Mouse (Mus musculus) urinary bladder, adult 18-20 months (tissue): ENCODE data around the gene Pfdn6.

Experiments used
- DNase-seq, 2 experiments: peaks; one replicate each; pipeline ENCODE4 v3.0.0; 2022; ENCODE audit warnings: low spot score in 2 of 2, mixed read lengths in 2 of 2

Pfdn6 gene

DNA sequence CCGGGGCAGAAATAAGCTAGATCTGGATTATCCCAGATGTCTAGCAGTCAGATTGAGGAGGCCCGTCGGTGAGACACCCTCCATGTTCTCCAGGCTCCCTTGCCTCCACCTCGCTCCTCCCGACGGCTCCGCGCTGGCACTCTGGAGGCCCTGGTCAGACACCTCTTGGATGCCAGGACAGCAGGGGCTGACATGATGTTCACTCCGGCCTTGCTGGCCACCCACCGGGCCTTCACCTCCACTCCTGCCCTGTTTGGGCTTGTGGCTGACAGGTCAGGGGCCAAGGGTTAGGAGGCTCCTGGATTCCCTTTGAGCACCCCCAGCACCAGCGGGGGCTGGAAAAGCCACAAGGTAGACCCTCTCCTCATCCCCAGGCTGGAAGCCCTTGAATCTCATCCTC, 8.2 kb downstream of the Pfdn6 start:
- DNase-seq: no peak

DNA sequence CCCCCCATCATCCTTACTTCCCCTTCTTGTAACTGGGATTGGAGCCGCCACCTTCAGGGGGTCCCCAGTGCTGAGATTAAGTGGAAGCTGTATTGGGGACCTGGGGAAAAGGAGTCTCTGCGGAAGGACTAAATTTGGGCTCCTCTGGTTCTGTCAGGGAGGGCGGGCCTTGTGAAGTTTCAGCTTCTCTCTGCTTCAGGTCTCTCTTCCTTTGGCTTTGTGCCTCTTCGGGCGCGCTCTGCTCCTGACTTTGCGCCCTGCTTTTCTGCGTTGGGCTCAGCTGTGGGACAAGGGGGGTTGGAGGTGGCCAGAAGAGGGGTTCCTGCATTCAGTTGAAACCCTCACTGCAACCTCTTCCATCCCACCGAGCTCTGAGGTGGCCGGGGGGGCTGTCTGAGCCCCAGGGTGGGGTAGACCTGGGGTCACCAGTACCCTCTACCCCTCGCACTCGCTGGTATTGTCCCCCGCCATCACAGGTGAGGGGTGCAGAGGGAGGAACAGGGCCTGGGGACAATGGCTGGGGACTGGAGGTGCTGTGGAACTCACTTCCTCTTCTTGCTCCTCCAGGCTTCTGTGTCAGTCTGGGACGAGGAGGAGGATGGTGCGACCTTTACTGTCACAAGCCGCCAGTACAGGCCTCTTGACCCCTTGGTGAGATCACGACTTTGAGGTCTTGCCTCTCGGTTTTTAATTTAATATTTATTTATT, 8.8 kb downstream of the Pfdn6 start:
- DNase-seq: no peak

DNA sequence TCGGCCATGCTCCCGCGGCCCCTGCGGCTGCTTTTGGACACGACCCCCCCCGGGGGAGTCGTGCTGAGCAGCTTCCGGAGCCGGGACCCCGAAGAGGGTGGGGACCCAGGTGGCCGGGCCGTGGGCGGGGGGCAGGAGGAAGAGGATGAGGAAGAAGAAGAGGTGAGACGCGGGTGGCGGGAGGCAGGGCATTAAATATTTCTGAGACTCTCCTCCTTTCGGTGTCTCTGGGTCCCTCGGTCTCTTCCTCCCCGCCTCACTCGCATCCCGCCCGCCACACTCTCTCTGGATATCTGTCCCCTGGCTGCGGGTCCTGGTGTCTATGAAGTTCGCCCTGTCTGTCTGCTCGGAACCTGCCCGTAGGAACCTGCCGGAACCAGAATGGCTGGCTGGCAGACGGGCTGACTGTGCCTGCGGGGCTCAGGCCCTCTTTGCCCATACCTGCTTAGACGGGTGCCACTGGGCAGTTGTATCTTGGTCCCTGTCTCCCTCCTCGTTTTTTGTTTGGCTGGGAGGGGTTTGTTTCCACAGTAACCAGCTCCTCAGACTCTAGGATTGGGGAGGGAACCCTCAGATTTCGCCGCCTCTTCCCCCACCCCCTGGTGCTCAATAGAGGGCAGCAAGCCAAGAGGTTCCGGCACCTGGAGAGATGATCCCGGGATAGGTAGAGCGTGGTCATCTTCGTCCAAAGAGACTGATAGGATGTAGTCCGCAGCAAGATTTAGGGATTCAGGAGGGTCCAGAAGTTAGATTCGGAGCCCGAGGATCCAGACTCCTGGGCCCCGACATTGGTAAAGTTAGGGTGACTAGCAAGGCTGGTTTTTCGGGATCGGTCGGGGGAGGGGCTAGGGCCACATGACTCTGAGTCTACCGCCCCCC, 9.6 kb downstream of the Pfdn6 start:
- DNase-seq: peak; percentile 74 to 75

DNA sequence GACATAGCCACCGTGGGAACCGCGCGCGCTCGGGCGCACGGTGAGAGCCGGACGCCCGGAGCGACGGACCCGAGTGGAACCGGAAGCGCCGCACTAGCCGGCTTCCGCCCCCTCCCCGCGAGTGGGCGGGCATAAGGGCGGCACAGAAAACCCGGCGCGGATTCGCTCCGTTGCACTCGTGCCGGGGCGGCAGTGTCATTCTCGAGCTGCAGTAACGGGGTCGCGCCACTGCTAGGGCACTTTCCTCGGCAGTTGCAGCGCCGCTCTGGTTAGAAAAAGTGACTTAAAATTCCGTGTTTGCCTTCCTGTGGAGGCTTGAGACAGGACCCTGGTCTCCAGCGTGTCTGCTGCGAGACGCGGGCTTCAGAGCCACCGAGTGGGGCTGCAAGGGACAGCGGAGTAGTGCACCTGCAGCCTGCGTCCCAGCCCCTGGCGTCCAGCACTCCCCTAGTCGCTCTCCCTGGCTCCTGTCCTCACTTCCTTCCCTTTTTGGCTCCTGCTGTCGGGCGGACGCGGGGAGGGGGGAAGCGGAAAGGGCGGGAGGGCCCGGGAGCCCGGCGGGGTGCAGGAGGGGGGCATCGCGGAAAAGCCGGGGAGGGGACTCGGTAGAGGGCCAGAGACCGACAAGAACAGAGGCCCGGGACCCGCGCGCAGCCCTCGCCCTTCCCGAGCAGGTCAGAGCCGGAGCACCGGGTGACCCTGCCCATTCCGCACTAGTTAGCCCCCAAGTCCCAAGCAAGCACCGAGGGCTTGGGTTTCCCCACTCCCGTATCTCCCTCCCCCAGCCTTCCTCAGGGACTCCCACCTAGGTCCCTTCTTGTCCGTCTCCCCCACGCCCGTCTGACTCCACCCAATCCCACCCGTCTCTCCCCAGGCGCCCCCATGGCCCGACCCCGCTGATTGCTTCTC, 10.5 kb downstream of the Pfdn6 start, which contains the start of gene Rgl2:
Rgl2 (plus strand) TSS at position 173 of the 909 bp plus-strand sequence.
- peak; percentile 83 to 95 for DNase-seq

DNA sequence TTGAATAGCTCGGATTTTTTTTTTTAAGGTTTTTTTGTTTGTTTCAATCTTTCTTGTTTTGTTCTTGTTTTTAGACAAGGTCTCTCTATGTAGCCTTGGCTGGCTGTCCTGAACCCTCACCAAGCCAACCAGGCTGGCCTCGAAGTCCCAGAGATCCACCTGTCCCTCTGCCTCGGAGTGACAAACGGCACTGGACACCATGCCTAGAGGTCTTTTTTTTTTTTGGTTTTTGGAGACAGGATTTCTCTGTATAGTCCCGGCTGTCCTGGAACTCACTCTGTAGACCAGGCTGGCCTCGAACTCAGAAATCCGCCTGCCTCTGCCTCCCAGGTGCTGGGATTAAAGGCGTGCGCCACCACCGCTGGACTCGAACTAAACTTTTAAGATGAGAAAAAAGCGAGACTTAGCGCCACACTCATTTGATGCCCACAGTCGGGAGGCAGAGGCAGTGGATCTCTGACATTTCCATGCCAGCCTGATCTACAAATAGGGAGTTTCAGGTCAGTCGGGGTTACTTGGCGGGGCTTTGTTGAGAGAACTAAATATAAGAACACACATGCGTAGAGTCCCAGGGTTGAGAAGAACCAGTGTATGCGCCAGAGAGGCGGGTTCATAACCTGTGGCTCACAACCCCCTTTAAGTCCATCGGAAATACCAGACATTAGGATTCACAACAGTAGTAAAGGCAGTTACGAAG, 11.7 kb downstream of the Pfdn6 start:
- DNase-seq: no peak

DNA sequence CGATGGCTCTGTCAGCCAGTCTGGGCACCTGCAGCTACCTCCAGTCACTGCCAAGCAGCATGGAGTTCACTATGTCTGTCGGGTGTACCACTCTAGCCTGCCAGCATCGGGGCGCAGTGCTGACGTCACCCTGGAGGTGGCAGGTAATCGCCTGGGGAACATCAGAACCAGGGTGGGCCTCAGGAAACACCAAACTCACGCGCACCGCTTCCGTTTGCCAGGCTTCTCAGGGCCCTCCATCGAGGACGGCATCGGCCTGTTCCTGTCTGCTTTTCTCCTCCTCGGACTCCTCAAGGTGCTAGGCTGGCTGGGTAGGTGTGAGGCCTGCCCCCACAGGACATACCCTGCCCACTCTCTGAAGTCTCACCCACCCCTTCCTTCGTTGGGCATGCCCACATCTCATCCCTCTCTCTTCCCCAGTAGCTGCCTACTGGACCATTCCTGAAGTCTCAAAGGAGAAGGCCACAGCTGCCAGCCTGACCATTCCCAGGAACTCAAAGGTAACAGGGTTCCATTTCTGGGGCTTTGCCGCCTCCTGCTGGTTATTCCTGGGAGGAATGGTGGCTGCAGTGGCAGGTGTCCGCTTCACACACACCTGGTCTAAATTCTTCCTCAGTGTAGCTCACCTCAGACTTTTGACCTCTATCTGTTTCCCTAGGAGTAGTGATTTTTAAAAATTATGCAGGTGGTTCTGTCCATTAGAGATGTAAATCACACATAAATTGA, 13.8 kb downstream of the Pfdn6 start:
- DNase-seq: no peak

DNA sequence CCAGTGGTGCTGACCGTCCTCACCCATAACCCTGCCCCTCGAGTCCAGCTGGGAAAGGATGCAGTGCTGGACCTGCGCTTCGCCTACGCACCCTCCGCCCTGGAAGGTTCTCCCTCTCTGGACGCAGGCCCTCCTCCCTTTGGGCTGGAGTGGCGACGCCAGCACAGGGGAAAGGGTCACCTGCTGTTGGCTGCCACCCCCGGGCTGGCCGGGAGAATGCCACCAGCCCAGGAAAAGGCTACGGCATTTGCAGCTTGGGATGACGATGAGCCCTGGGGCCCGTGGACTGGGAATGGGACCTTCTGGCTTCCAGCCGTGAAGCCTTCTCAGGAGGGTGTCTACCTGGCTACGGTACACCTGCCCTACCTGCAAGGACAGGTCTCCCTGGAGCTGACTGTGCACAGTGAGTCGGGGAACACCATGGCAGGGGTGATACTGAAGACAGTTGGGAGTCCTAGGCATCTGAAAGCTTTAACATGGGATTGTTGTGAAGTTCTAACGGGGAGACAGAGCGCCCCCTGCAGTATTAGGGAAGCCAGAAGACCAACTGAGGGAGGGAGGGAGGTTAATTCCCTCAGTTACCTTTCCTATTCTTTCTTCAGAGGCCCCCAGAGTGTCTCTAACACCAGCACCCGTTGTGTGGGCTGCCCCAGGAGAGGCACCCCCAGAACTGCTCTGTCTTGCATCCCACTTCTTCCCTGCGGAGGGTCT, 14.6 kb downstream of the Pfdn6 start:
- DNase-seq: no peak

DNA sequence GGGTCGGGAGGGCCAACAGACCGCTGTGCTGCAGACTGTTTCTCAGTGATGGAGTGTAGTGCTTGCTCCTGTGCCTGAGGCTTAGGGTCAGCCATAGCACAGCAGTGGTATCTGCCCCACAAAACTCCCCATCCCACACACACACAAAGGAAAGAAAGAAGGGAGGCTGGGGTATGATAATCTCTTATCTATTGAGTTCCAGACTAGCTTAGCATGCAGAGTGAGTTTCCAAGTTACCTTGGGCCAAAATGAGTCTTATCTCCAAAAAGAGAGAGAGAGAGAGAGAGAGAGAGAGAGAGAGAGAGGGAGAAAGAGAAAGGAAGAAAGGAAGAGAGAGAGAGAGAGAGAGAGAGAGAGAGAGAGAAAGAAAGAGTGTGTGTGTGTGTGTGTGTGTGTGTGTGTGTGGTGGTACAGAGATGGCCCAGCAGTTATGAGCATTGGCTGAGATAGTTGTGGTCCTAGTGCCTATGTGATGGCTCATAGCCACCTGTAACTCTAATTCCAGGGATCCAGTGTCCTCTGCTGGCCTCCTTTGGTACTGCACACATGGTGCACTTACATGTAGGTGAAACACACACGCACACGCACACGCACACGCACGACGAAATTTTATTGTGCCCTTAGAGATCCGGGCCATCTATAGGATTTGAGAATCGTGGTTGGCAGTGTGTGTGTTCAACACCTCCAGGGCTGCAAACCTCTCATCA, 15.4 kb downstream of the Pfdn6 start:
- DNase-seq: no peak

DNA sequence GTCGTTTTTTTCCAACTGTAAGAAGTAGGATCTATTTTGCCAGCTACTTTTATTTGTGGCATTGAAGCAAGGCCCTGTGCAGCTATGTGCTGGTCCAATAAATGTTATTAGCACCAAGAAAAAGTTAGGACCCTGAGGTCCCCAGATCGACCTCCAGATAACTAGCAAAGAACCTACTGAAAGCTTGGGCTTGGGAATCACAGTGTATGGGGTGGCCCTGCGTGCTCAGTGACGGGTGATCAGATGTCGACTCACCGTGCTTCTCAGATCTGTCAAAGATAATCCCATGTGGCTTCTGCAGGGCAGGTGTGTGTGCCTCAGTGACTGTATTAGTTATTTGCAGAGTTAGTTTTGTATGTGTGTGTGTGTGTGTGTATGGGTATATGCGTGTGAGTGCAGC, 18.8 kb downstream of the Pfdn6 start:
- DNase-seq: no peak

DNA sequence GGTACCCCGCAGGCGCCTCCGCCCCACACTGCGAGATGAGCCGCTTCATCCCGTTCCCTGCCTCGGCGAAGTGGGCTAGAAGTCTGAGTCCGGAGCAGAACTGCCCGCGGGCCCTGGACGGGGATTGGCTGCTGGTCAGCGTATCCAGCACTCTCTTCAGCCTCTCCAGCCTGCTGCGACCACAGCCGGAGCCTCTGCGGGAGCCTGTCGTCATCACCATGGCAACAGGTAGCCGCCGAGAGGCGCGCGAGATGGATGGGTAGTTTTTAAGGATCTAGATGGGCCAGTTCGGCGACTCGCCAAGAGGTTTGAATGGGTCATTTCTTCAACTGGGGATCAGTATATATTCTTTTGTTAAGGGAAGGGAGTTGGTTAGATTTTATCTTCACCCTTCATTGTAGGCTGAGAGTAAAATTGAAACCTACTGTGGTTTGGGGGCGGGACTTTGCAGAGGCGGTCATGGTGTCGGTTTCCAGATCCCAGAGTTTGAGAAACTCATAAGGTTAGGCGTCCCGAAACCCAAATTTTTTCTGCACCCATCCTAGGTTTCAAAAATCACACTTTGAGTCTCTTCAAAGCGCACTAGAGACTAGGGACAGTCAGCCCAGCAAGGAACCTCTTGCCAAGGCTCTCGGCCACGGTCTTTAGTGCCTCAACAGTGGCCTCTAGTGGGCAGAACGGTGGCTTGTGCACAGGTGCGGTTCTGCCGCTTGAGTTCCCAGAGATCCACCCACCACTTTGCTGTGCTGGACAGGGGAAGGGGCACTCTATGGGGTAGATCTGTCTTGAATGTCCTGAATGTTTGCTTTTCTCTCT, 19.7 kb downstream of the Pfdn6 start:
- peak; percentile 69 to 77 for DNase-seq

DNA sequence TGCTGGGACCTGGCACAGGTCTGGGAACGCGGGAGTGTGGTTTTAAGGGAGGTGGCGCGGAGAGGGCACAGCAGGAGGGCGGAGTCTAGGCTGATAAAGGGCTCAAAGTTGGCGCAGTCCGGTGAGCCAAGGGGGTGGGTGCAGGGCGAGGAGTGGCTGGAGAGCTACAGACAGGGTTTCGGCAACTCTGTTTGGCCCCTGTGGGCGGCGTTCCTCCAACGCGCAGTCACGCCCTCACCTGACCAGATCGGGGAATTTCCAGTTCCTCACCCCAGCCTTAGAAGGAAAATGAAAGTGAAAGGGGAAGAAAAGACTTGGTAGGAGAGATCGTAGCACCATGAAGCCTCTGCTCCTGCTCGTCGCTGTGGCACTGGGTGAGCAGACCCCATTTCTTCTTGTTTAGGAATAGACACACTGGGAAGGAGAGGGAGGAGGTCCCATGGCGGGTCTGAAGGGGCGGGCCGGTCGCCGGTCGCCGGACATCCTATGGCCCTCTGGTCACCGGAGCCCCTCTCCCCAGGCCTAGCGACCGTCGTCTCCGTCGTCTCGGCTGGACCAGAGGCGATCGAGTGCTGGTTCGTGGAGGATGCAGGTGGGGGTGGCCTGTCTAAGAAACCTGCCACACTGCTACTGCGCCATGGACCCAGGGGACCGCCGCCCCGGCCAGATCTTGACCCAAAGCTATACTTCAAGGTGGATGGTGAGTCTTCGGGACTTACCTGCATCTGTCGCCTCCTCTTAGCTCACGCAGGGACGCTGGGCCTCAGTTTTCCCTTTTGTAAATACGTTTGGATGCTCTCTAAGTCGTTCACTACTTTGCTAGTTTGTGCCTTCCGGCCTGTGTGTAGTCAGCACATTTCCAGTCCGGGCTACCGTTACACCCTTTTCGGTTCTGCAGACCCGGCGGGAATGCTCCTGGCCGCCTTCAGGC, 20.5 kb downstream of the Pfdn6 start:
- DNase-seq: peak; percentile 78 to 86

DNA sequence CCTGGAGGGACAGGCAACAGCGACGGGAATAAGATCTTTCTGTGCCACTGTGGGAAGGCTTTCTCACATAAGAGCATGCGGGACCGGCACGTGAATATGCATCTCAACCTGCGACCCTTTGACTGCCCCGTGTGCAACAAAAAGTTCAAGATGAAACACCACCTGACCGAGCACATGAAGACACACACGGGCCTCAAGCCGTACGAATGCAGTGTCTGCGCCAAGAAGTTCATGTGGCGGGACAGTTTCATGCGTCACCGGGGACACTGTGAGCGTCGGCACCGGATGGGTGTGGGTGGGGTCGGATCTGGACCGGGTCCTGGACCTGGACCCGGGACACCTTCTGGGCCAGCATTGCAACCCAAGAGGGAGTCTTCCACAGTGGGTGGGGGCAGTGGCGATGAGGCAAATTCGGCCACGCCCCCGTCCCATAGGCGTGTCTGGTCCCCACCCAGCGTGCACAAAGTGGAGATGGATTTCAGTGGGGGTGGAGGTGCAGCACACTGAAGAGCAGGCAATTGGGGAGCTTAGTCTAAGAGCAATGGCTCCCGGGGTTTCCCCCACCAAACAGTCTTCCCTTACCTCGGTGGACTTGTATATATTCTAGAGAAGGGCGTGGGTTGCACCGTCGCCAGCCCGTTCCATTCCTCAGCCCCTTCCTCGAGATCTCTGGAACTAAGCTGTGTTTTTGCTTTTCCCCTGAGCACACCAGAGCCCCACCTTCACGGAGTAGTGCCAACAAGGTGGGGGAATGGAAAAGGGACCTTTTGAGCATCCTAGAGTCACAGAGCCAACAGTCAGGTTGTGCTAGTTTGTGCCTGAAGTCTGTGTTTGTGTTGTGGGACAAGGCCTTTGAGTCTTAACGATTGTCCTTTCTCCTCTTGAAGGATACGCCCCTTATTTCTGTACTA, 21.6 kb downstream of the Pfdn6 start:
- peak in 1 of 2 experiments; percentile 45 for DNase-seq

DNA sequence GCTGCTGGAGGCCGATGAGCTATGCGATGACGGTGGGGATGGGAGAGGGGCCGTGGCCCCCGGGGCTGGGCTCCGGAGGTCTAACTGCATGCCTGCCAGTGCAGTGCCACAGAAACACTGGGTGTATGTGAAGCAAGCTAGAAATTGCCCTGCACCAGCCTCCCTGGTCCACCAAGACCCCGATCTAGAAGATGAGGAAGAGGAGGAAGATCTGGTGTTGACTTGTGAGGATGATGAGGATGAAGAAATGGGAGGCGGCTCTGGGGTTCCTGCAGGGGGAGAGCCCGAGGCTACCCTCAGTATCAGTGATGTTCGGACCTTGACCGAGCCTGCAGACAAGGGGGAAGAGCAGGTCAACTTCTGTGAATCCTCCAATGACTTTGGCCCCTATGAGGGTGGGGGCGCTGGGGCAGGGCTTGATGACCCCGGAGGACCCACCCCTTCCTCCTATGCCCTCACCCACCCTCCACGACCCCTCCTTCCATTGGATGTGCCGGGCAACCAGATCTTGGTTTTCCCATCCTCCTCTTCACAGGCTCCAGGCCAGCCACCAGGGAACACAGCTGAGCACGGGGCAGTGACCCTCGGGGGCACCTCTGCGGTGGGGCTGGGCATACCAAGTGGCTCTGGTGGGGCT, 22.4 kb downstream of the Pfdn6 start:
- no peak for DNase-seq

DNA sequence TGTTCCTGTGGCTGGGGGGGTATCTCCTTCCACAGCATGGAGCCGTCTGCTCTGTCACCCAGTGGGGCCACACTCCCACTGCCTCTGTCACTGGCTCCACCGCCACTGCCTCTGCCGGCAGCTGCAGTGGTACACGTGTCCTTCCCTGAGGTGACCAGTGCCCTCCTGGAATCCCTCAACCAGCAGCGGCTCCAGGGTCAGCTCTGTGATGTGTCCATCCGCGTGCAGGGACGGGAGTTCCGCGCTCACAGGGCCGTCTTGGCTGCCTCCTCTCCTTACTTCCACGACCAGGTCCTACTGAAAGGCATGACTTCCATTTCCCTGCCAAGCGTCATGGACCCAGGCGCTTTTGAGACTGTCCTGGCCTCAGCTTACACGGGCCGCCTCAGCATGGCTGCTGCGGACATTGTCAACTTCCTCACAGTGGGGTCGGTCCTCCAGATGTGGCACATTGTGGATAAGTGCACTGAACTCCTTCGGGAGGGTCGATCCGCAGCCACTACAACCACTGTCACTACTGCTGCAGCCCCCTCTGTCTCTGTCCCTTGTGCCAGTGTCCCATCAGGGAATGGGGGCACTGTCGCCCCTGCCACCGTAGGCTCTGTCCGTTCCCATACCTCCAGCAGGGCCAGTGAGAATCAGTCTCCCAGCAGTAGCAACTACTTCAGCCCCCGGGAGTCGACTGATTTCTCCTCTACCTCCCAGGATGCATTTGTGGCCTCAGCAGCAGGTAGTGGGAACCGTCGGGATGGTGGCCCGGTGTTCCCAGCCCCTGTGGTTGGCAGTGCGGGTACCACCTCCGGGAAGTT, 23.1 kb downstream of the Pfdn6 start:
- DNase-seq: no peak

DNA sequence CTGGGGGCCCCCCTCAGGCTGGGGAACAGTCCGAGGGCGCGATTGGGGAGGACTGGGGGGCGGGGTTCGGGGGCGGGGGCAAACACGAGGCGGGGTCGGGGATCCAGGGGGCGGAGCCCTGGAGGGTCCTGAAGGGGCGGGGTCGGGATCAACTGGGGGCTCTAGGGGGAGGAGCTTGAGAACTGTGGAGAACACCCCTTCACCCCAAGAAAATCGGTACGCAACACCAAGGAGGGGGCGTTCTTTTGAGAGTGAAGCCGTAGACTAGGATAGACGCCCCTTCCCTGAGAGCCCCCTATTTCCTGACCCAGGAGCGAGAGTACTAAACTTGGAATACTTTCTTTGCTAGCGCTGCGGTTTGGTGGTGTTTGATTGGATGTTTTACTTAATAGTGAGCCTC, 23.8 kb downstream of the Pfdn6 start:
- no peak for DNase-seq
